Mouse (Mus musculus) liver, embryonic 12.5 days (tissue): ENCODE data around the gene Ube2a. TPM values are rescaled to one million over a fixed set of nuclear protein-coding genes. Genes with fewer than 3 reads are reported as not detected.

ENCODE experiments used
- ATAC-seq: fragments of 200-750 bp; cut with Nextera tagmentation; 2 replicates; pipeline ENCODE4 v1.8.0; 2017; ENCODE audit warnings: moderate number of reproducible peaks, mild to moderate bottlenecking, moderate library complexity
- H3K27ac ChIP-seq: fragments of 300-500 bp; sonication (generic); 2 replicates; pipeline ENCODE4 v1.5.1; 2016; ENCODE audit warnings: mild to moderate bottlenecking
- H3K27me3 ChIP-seq: fragments of 300-500 bp; sonication (generic); replicated peaks from 2 replicates; pipeline ENCODE4 v1.6.1; 2016; ENCODE audit warnings: mild to moderate bottlenecking, moderate library complexity
- H3K36me3 ChIP-seq: fragments of 300-500 bp; sonication (generic); 2 replicates; pipeline ENCODE4 v1.6.1; 2016; ENCODE audit warnings: mild to moderate bottlenecking, moderate library complexity
- H3K4me1 ChIP-seq: fragments of 300-500 bp; sonication (generic); 2 replicates; pipeline ENCODE4 v1.6.1; 2016
- H3K4me2 ChIP-seq: fragments of 300-500 bp; sonication (generic); 2 replicates; pipeline ENCODE4 v1.6.1; 2016; ENCODE audit warnings: mild to moderate bottlenecking, moderate library complexity
- H3K4me3 ChIP-seq: fragments of 300-500 bp; sonication (generic); 2 replicates; pipeline ENCODE4 v1.5.1; 2016; ENCODE audit warnings: mild to moderate bottlenecking, moderate library complexity
- H3K9ac ChIP-seq: fragments of 300-500 bp; sonication (generic); 2 replicates; pipeline ENCODE4 v1.6.1; 2016; ENCODE audit warnings: mild to moderate bottlenecking, moderate library complexity
- H3K9me3 ChIP-seq: fragments of 300-500 bp; sonication (generic); replicated peaks from 2 replicates; pipeline ENCODE4 v1.6.1; 2016; ENCODE audit warnings: mild to moderate bottlenecking, moderate library complexity
- WGBS: fragments of 180-500 bp; shearing (Covaris S2); methylation state at CpG from one replicate; pipeline ENCODE4 v1.1.7; 2016; ENCODE audit not compliant: insufficient replicate concordance; 5-methylcytosine and 5-hydroxymethylcytosine counted together
- polyA plus RNA-seq: library from polyadenylated mRNA; unstranded; fragments of >200 nt; fragmentation: Nextera tagmentation; extraction: Ambion mirVana; gene quantifications from 2 replicates; pipeline ENCODE4 v1.2.1, GENCODE M21; 2016

Gene Ube2a
- polyA plus RNA-seq, 1 experiment from 2014 or later = 88.0 TPM

DNA sequence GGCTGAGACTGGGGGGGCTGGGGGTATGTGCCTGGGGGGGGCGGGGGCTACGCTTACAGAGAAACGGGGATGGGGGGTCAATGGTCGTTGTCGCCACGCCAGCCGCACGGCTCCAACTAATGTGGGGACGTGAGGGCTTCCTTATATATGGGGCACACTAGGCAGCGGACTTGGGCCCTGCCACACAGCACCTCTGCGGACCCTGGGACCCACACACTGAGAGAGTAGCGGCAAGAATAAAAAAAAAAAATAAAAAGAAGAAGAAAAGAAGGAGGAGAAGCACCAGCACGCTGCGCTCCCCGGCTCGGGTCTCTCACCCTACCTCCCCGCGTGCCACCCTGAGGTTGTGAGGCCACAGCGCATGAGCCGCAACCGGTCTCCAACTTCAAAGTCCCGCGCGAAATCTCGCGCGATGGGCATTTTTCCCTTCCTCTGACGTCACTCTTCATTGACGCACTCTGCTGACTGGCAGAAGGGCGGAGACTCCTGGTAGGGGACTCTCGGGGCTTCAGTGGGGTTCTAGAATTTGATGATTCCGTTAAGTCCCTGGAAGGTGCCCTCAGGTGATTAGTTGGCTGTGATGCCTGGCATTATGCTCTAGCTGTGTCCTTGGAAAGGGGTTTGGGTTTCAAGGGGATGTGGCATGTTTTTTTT lies 29.5 kb downstream of the Ube2a start:
- Histone ChIP-seq H3K4me2 (peak overlapping the region; percentile 80), H3K27me3 (no peaks in the 10 kb centered on the region), H3K27ac (peak overlapping the region; percentile 70), H3K36me3 (no peaks in the 10 kb centered on the region), H3K9ac (peak overlapping the region; percentile 78), H3K9me3 (no peaks in the 10 kb centered on the region), H3K4me1 (peaks cover 15% of the 10 kb centered on the region; the same call in 1 of the 2 replicates), H3K4me3 (peak overlapping the region; percentile 70)
- peak; percentile 93 for ATAC-seq
- WGBS = 9% methylated on average over 28 of the region's 32 CpGs

DNA sequence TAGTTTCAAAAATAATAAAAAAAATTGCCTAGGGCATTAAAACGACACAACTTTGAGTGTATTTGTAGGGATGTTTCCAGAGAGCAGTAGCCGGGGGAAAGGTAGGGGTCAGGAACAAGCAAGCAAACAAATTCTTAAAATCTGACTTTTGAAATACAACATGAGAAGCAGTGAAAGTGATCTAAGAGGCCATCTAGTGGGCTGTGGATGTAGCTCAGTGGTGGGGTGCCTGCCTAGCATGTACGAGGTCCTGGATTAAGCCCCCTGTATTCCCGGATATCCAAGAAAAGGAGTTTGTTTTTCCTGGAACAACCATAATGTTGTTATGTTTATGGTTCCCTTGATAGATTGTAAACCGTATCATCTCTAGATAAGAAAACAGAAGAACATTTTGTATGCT lies 32.8 kb downstream of the Ube2a start:
- Histone ChIP-seq H3K4me1 (peaks cover 8% of the 10 kb centered on the region; the same call in 1 of the 2 replicates), H3K9me3 (no peaks in the 10 kb centered on the region), H3K4me3 (no peak overlapping the region), H3K27ac (no peak overlapping the region), H3K9ac (no peak overlapping the region), H3K27me3 (no peaks in the 10 kb centered on the region), H3K36me3 (no peaks in the 10 kb centered on the region), H3K4me2 (no peak overlapping the region)
- ATAC-seq = no peak
- 28% methylated on average over 5 of the region's 5 CpGs for WGBS

GRCm38 (mm10) chrX:36911343-36911742 lies 37.6 kb downstream of the Ube2a start:
- H3K27me3 ChIP-seq = no peaks in the 10 kb centered on the region
- H3K9ac ChIP-seq = no peak overlapping the region
- WGBS = 38% methylated on average over 12 of the region's 12 CpGs
- H3K9me3 ChIP-seq = no peaks in the 10 kb centered on the region
- ATAC-seq = no peak
- no peak overlapping the region for H3K27ac ChIP-seq
- H3K4me2 ChIP-seq = no peak overlapping the region
- H3K4me3 ChIP-seq = no peak overlapping the region
- H3K36me3 ChIP-seq = no peaks in the 10 kb centered on the region
- no peaks in the 10 kb centered on the region for H3K4me1 ChIP-seq

DNA sequence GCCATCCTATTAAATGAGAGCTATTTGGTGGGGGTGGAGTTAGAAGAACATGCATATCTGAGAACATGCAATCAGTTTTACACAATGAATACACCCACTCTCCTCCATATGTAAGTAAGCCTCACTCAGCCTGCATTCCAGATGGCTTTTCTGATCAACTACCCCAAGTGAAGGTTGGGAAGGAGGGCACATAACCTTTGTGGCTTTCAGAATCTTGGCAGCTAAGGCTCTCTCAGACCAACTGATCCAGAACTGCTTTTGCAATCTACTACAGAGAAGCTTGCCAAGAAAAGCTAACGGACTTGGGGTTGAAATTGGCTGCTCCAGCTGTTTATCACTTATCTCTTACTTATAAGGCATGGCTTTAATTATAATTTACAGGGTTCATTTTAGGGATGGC lies 44.0 kb downstream of the Ube2a start:
- Histone ChIP-seq H3K4me1 (no peaks in the 10 kb centered on the region), H3K4me2 (no peak overlapping the region), H3K9me3 (no peaks in the 10 kb centered on the region), H3K27me3 (no peaks in the 10 kb centered on the region), H3K27ac (no peak overlapping the region), H3K9ac (no peak overlapping the region), H3K4me3 (no peak overlapping the region), H3K36me3 (no peaks in the 10 kb centered on the region)
- WGBS = 75% methylated on average over 1 of the region's 1 CpGs
- ATAC-seq = no peak

GRCm38 (mm10) chrX:36921346-36921745 lies 47.6 kb downstream of the Ube2a start:
- no peak for ATAC-seq
- Histone ChIP-seq H3K4me3 (no peak overlapping the region), H3K27ac (no peak overlapping the region), H3K4me2 (no peak overlapping the region), H3K27me3 (no peaks in the 10 kb centered on the region), H3K4me1 (no peaks in the 10 kb centered on the region), H3K36me3 (no peaks in the 10 kb centered on the region), H3K9ac (no peak overlapping the region), H3K9me3 (no peaks in the 10 kb centered on the region)
- WGBS = 82% methylated on average over 4 of the region's 4 CpGs

- no peaks in the 10 kb centered on the region for H3K4me1 ChIP-seq
- ATAC-seq = no peak
- no peak overlapping the region for H3K4me2 ChIP-seq
- no peaks in the 10 kb centered on the region for H3K36me3 ChIP-seq
- H3K4me3 ChIP-seq = no peak overlapping the region
- no peaks in the 10 kb centered on the region for H3K9me3 ChIP-seq
- H3K27ac ChIP-seq = no peak overlapping the region
- H3K27me3 ChIP-seq = no peaks in the 10 kb centered on the region
- 53% methylated on average over 4 of the region's 4 CpGs for WGBS
- H3K9ac ChIP-seq = no peak overlapping the region
Observed at GRCm38 (mm10) chrX:36928791-36929190, 55.1 kb downstream of the Ube2a start.

- no peak overlapping the region for H3K27ac ChIP-seq
- H3K36me3 ChIP-seq = no peaks in the 10 kb centered on the region
- H3K9me3 ChIP-seq = no peaks in the 10 kb centered on the region
- H3K4me2 ChIP-seq = no peak overlapping the region
- H3K4me3 ChIP-seq = no peak overlapping the region
- ATAC-seq = no peak
- H3K9ac ChIP-seq = no peak overlapping the region
- H3K27me3 ChIP-seq = no peaks in the 10 kb centered on the region
- 57% methylated on average over 4 of the region's 4 CpGs for WGBS
- no peaks in the 10 kb centered on the region for H3K4me1 ChIP-seq
Observed at GRCm38 (mm10) chrX:36929694-36930093, 56.0 kb downstream of the Ube2a start.

- WGBS = 43% methylated on average over 1 of the region's 1 CpGs
Observed at GRCm38 (mm10) chrX:36930574-36930973, 56.9 kb downstream of the Ube2a start.

More at GRCm38 (mm10) chrX:36930574-36930973, 56.9 kb downstream of the Ube2a start:
- no peak overlapping the region for H3K9ac ChIP-seq
- no peaks in the 10 kb centered on the region for H3K4me1 ChIP-seq
- H3K27ac ChIP-seq = no peak overlapping the region
- H3K4me3 ChIP-seq = no peak overlapping the region
- H3K4me2 ChIP-seq = no peak overlapping the region
- ATAC-seq = no peak
- H3K9me3 ChIP-seq = no peaks in the 10 kb centered on the region
- H3K36me3 ChIP-seq = no peaks in the 10 kb centered on the region
- H3K27me3 ChIP-seq = no peaks in the 10 kb centered on the region

Other genes starting within 250 kb of the Ube2a start
- gene Akap17b, start 228.5 kb upstream of the Ube2a start, polyA plus RNA-seq = 0.81 and 0.86 TPM in 2 replicates
- 1.0 and 1.2 TPM in 2 replicates for gene Slc25a43, start 130.2 kb upstream of the Ube2a start, polyA plus RNA-seq
- 641 and 655 TPM in 2 replicates for gene Slc25a5, start 78.2 kb upstream of the Ube2a start, polyA plus RNA-seq
- gene C330007P06Rik, start 211 bp downstream of the Ube2a start, polyA plus RNA-seq = 18.5 and 22.2 TPM in 2 replicates
- gene Nkrf, start 29.0 kb downstream of the Ube2a start, polyA plus RNA-seq = 1.2 TPM in 2 replicates
- gene Sept6, start 117.9 kb downstream of the Ube2a start, polyA plus RNA-seq = 6.1 and 6.2 TPM in 2 replicates
- gene Sowahd, start 174.9 kb downstream of the Ube2a start, polyA plus RNA-seq = 0.11 and 0.25 TPM in 2 replicates
- 526 and 538 TPM in 2 replicates for gene Rpl39, start 211.5 kb downstream of the Ube2a start, polyA plus RNA-seq
- 14.2 and 15.6 TPM in 2 replicates for gene Upf3b, start 236.4 kb downstream of the Ube2a start, polyA plus RNA-seq